Mouse (Mus musculus): ENCODE results near the gene Chd9.

DNA sequence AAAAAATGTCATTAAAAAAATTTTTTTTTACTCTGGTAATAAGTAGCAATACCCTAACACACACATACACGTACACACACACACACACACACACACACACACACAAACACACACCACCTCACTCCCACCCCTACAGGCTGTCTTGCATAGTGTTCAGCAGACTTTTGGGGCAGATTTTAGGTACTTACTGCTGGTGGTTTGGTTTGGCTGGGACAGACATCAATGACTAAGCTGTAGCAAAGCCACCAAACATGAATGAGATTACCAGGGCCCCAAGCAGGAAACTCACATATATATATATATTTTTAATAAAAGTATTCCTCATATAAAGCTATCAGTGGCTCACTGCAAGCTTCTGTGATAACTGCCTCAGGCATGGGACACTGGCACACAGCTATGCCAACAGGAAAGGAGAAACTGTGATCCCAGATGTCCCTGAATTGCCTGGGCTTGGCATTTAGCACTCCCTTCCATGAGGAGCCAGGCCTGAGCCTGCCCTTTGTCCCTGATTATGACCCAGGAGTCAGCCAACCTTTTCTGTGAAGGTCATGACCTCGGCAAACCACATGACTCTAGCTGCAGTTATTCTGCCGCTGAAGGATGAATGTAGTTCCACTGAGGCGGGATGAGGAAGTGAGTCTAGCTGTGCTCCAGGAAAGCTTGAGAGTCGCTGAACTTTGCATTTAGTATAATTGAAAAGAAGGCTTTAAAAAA, 4.6 kb downstream of the Chd9 start:
- TF ChIP-seq CTCF (IDR thresholded peaks at IDR 0.05; ENCODE audit: borderline replicate concordance, insufficient read depth, low read depth, low read length) (no peak), POLR2A (IDR thresholded peaks at IDR 0.05; ENCODE audit: borderline replicate concordance, insufficient read depth, low read length) (no peak)

All from cerebellum, adult 2 months (tissue).